Mouse (Mus musculus) hindbrain, embryonic 16.5 days (tissue): ENCODE measurements around the gene Gm17617. TPM values are rescaled to one million over a fixed set of nuclear protein-coding genes. Genes with fewer than 3 reads are reported as not detected.

Experiments
- polyA plus RNA-seq: library from polyadenylated mRNA; unstranded; fragments of >200 nt; fragmentation: Nextera tagmentation; extraction: Ambion mirVana; gene quantifications from 2 replicates; pipeline ENCODE4 v1.2.1, GENCODE M21; 2015

Gene Gm17617
- polyA plus RNA-seq, 1 experiment from 2014 or later = not detected

Other genes starting within 250 kb of the Gm17617 start
- gene Unc5a, start 184.1 kb downstream of the Gm17617 start, polyA plus RNA-seq = 12.3 and 16.2 TPM in 2 replicates
- 1.1 and 1.2 TPM in 2 replicates for gene Hk3, start 112.2 kb downstream of the Gm17617 start, polyA plus RNA-seq
- 18.2 and 18.5 TPM in 2 replicates for gene Uimc1, start 33.2 kb downstream of the Gm17617 start, polyA plus RNA-seq
- 29.8 and 30.6 TPM in 2 replicates for gene Zfp346, start 28.2 kb downstream of the Gm17617 start, polyA plus RNA-seq
- gene Fgfr4, start 19.1 kb upstream of the Gm17617 start, polyA plus RNA-seq = 1.3 and 1.6 TPM in 2 replicates
- 40.8 and 46.3 TPM in 2 replicates for gene Nsd1, start 76.2 kb upstream of the Gm17617 start, polyA plus RNA-seq
- gene Prelid1, start 187.0 kb upstream of the Gm17617 start, polyA plus RNA-seq = 347 and 353 TPM in 2 replicates
- 95.4 and 97.6 TPM in 2 replicates for gene Rab24, start 188.4 kb upstream of the Gm17617 start, polyA plus RNA-seq
- 10.9 and 12.4 TPM in 2 replicates for gene Mxd3, start 196.3 kb upstream of the Gm17617 start, polyA plus RNA-seq
- gene Lman2, start 229.2 kb upstream of the Gm17617 start, polyA plus RNA-seq = 44.9 and 51.5 TPM in 2 replicates
- gene Rgs14, start 236.2 kb upstream of the Gm17617 start, polyA plus RNA-seq = 0.27 and 0.44 TPM in 2 replicates